Mouse (Mus musculus): ENCODE measurements around the gene Nol9. TPM values are rescaled to one million over a fixed set of nuclear protein-coding genes. Genes with fewer than 3 reads are reported as not detected.

Nol9 gene
- total and polyA plus RNA-seq, 2 experiments: 6.1 to 12.3 TPM

DNA sequence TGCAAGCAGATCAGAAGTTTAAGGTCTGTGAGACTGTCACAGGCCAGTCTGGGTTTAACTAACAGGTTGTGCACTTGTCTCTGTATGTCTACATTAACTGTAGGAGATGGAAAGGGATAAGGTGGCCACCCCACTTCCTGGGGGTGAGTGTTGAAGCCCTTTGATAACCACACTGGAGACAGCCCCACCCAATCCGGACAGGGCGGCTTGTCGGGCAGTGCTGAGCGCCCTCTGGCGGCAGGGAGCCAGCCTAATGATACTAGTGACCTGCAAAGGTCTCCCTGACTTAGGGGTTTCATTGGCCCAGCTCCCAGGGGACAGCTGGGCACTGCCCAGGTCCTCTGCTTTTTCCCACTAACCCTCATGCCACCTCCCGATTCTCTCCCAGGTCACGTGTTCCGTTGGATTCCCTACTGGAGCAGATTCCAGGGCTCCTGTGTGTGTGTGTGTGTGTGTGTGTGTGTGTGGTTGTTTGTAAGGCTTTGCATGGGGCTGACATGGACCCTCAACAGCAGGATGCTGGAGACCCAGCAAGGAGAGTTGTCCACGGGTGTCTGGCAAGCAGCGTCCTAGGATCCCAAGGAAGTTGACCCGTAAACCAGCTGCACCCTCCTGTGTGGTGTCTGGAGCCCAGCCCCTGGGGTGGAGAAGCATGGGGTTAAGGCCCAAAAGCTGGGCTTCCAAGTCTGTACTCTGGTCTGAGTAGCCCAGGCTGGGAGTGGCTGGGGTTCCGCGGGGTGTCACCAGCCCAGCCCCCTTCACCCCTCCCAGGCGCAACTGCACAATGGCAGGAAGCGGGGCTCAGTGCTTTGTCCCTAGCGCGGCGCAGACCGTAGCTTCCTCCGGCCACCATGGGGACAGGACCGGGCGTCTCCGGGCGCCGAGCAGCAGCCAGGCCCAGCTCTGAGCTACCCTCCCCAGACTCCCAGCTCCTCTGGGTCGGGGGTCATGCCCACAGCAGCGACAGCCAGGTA is 57.1 kb downstream of the Nol9 start:
- 45% methylated on average over 27 of the region's 27 CpGs for WGBS

GRCm38 (mm10) chr4:152096927-152097326 is 57.8 kb downstream of the Nol9 start:
- H3K4me3 ChIP-seq (ENCODE audit: insufficient read depth, low read depth, low read length): peak overlapping the region; percentile 63
- H3K27ac ChIP-seq (replicated peaks; ENCODE audit: insufficient read depth, low read depth, low read length): peak overlapping the region; percentile 22; the same call in 1 of the 2 replicates
- no peak for DNase-seq (ENCODE audit: extremely low read depth, low read depth, low spot score)
- no peaks in the 10 kb centered on the region for H3K4me1 ChIP-seq (ENCODE audit: control insufficient read depth, insufficient read depth, low read length)
- no peaks in the 10 kb centered on the region for H3K36me3 ChIP-seq (ENCODE audit: control insufficient read depth, insufficient read depth, low read length)
- TF ChIP-seq CTCF (IDR thresholded peaks at IDR 0.05; ENCODE audit: low read depth, low read length) (no peak), POLR2A (IDR thresholded peaks at IDR 0.05; ENCODE audit: extremely low read depth, insufficient read depth, low read length) (no peak)
- no peaks in the 10 kb centered on the region for H3K27me3 ChIP-seq (ENCODE audit: control insufficient read depth, insufficient read depth, low read length)
- H3K79me2 ChIP-seq (ENCODE audit: control insufficient read depth, insufficient read depth, low read length): no peaks in the 10 kb centered on the region
- WGBS: 79% methylated on average over 6 of the region's 6 CpGs
- H3K9ac ChIP-seq (ENCODE audit: low read depth, low read length): peak overlapping the region; percentile 64

More for the DNA sequence above, 57.1 kb downstream of the Nol9 start:
- Histone ChIP-seq H3K4me3 (ENCODE audit: insufficient read depth, low read depth, low read length) (peak overlapping the region; percentile 63), H3K36me3 (ENCODE audit: control insufficient read depth, insufficient read depth, low read length) (no peaks in the 10 kb centered on the region), H3K4me1 (ENCODE audit: control insufficient read depth, insufficient read depth, low read length) (no peaks in the 10 kb centered on the region), H3K27me3 (ENCODE audit: control insufficient read depth, insufficient read depth, low read length) (no peaks in the 10 kb centered on the region), H3K9ac (ENCODE audit: low read depth, low read length) (peak overlapping the region; percentile 64), H3K27ac (replicated peaks; ENCODE audit: insufficient read depth, low read depth, low read length) (peak overlapping the region; percentile 22), H3K79me2 (ENCODE audit: control insufficient read depth, insufficient read depth, low read length) (no peaks in the 10 kb centered on the region)
- DNase-seq (ENCODE audit: extremely low read depth, low read depth, low spot score): peak; percentile 37
- peak; percentile 94 for TF ChIP-seq CTCF (IDR thresholded peaks at IDR 0.05; ENCODE audit: low read depth, low read length)
- TF ChIP-seq POLR2A (IDR thresholded peaks at IDR 0.05; ENCODE audit: extremely low read depth, insufficient read depth, low read length): no peak

DNA sequence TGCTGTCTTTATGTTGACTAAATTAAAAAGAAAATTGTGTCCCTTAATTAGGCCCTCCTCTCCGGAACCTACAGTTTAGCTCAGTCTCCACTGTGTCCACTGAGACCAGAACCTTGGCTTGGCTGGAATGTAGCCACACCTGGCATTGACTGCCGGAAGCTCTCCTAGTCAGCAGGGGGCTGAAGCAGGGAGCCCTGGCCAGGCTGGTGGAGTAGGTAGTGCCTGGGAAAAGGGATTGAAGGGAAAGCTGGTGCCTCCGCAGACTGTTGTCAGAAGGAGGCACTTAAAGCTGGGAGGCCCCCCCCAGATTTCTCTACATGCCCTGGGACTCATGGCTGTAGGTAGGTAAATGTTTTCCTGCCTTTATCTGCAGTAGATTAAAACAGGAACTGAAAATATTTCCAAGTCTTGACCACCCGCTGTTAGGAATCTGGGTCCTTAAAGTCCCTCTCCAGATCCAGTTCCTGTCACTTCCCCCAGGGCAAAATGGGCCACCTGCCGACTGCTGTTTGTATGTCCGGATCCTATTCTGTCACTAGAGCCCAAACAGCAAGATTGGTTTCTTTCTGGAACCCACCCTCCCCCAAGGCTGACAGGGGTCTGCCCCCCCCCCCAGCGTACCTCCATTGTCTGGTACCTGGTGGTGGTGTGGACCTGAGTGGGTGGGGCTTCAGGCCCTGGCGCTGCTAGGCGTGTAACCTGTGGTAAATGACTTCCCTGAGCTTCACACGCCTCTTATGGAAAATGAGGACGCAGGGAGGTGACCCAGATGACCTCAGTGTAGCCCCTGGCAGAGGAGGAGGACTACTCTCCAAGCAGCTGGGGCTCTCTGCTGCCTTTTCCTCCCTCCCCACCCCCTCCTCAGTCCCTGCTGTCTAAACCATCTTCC is 59.0 kb downstream of the Nol9 start:
- Histone ChIP-seq H3K79me2 (ENCODE audit: control insufficient read depth, insufficient read depth, low read length) (no peaks in the 10 kb centered on the region), H3K27me3 (ENCODE audit: control insufficient read depth, insufficient read depth, low read length) (no peaks in the 10 kb centered on the region), H3K27ac (replicated peaks; ENCODE audit: insufficient read depth, low read depth, low read length) (no peak overlapping the region), H3K4me1 (ENCODE audit: control insufficient read depth, insufficient read depth, low read length) (no peaks in the 10 kb centered on the region), H3K36me3 (ENCODE audit: control insufficient read depth, insufficient read depth, low read length) (no peaks in the 10 kb centered on the region), H3K9ac (ENCODE audit: low read depth, low read length) (no peak overlapping the region), H3K4me3 (ENCODE audit: insufficient read depth, low read depth, low read length) (no peak overlapping the region)
- 78% methylated on average over 11 of the region's 11 CpGs for WGBS
- no peak for DNase-seq (ENCODE audit: extremely low read depth, low read depth, low spot score)
- no peak for TF ChIP-seq POLR2A (IDR thresholded peaks at IDR 0.05; ENCODE audit: extremely low read depth, insufficient read depth, low read length)

- 75% methylated on average over 11 of the region's 11 CpGs for WGBS
- Histone ChIP-seq H3K79me2 (ENCODE audit: control insufficient read depth, insufficient read depth, low read length) (no peaks in the 10 kb centered on the region), H3K9ac (ENCODE audit: low read depth, low read length) (no peak overlapping the region), H3K4me1 (ENCODE audit: control insufficient read depth, insufficient read depth, low read length) (no peaks in the 10 kb centered on the region), H3K4me3 (ENCODE audit: insufficient read depth, low read depth, low read length) (no peak overlapping the region), H3K36me3 (ENCODE audit: control insufficient read depth, insufficient read depth, low read length) (no peaks in the 10 kb centered on the region), H3K27me3 (ENCODE audit: control insufficient read depth, insufficient read depth, low read length) (no peaks in the 10 kb centered on the region), H3K27ac (replicated peaks; ENCODE audit: insufficient read depth, low read depth, low read length) (no peak overlapping the region)
- TF ChIP-seq POLR2A (IDR thresholded peaks at IDR 0.05; ENCODE audit: extremely low read depth, insufficient read depth, low read length) (no peak), CTCF (IDR thresholded peaks at IDR 0.05; ENCODE audit: low read depth, low read length) (no peak)
- no peak for DNase-seq (ENCODE audit: extremely low read depth, low read depth, low spot score)
These were observed 61.4 kb downstream of the Nol9 start for GRCm38 (mm10) chr4:152100541-152100940.

DNA sequence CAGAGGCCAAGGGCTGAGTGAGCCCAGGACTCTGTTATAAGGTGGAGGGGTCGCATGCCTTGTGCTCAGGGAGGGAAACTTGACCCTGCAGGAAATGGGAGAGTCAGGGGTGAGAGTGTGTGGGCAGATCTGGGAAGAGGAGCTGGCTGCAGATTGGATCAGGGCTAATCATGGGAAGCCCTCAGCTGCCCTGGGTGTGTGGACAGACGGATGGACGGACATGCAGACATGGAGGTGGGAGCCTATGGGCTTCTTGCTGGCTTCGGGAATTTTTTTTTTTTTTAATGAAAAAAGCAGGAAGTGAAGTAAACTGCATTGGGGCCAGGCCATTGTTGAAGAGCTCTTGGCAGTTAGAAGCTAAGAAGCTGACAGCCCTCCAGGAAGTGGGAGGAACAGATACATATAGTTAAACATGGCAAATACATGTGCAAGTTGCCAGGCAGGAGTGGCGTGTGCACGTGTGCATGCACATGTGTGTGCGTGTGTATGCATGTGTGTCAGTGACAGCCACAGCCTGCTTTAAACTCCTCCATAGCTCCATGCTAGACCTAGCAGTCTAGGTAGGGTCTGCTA is 62.0 kb downstream of the Nol9 start:
- TF ChIP-seq POLR2A (IDR thresholded peaks at IDR 0.05; ENCODE audit: extremely low read depth, insufficient read depth, low read length) (no peak), CTCF (IDR thresholded peaks at IDR 0.05; ENCODE audit: low read depth, low read length) (no peak)
- 72% methylated on average over 7 of the region's 7 CpGs for WGBS
- Histone ChIP-seq H3K27me3 (ENCODE audit: control insufficient read depth, insufficient read depth, low read length) (no peaks in the 10 kb centered on the region), H3K36me3 (ENCODE audit: control insufficient read depth, insufficient read depth, low read length) (no peaks in the 10 kb centered on the region), H3K79me2 (ENCODE audit: control insufficient read depth, insufficient read depth, low read length) (no peaks in the 10 kb centered on the region), H3K4me1 (ENCODE audit: control insufficient read depth, insufficient read depth, low read length) (no peaks in the 10 kb centered on the region), H3K27ac (replicated peaks; ENCODE audit: insufficient read depth, low read depth, low read length) (no peak overlapping the region), H3K4me3 (ENCODE audit: insufficient read depth, low read depth, low read length) (no peak overlapping the region), H3K9ac (ENCODE audit: low read depth, low read length) (no peak overlapping the region)
- no peak for DNase-seq (ENCODE audit: extremely low read depth, low read depth, low spot score)
